Mouse (Mus musculus) layer of hippocampus, adult 11-12 months (tissue): ENCODE results near the gene Npas3.

Experiments
- DNase-seq: peaks from one replicate; pipeline ENCODE4 v3.0.0; 2022; ENCODE audit warnings: low spot score

Gene Npas3

GRCm38 (mm10) chr12:53999647-54000637 lies 751.5 kb downstream of the Npas3 start:
- no peak for DNase-seq

- DNase-seq = no peak
These were observed 754.0 kb downstream of the Npas3 start for GRCm38 (mm10) chr12:54002496-54002895.

- no peak for DNase-seq
These were observed 756.1 kb downstream of the Npas3 start for GRCm38 (mm10) chr12:54004606-54005005.

- DNase-seq = no peak
These were observed 757.1 kb downstream of the Npas3 start for GRCm38 (mm10) chr12:54005546-54005945.

- no peak for DNase-seq
These were observed 766.8 kb downstream of the Npas3 start for GRCm38 (mm10) chr12:54015304-54015703.

- no peak for DNase-seq
These were observed 769.5 kb downstream of the Npas3 start for GRCm38 (mm10) chr12:54017949-54018348.

GRCm38 (mm10) chr12:54019979-54020378 lies 771.5 kb downstream of the Npas3 start:
- DNase-seq = no peak

GRCm38 (mm10) chr12:54034666-54035346 lies 786.3 kb downstream of the Npas3 start:
- DNase-seq = peak; percentile 6

GRCm38 (mm10) chr12:54037602-54038001 lies 789.1 kb downstream of the Npas3 start:
- no peak for DNase-seq

GRCm38 (mm10) chr12:54042996-54043544 lies 794.6 kb downstream of the Npas3 start:
- no peak for DNase-seq

- no peak for DNase-seq
These were observed 796.3 kb downstream of the Npas3 start for GRCm38 (mm10) chr12:54044606-54045334.

- no peak for DNase-seq
These were observed 796.9 kb downstream of the Npas3 start for GRCm38 (mm10) chr12:54045360-54045759.

- no peak for DNase-seq
These were observed 798.3 kb downstream of the Npas3 start for GRCm38 (mm10) chr12:54046824-54047223.

- DNase-seq = no peak
These were observed 799.6 kb downstream of the Npas3 start for GRCm38 (mm10) chr12:54048126-54048525.

- no peak for DNase-seq
These were observed 801.4 kb downstream of the Npas3 start for GRCm38 (mm10) chr12:54049926-54050325.

- no peak for DNase-seq
These were observed 804.5 kb downstream of the Npas3 start for GRCm38 (mm10) chr12:54052939-54053338.

- no peak for DNase-seq
These were observed 805.1 kb downstream of the Npas3 start for GRCm38 (mm10) chr12:54053598-54053997.

GRCm38 (mm10) chr12:54060732-54061131 lies 812.3 kb downstream of the Npas3 start:
- peak; percentile 78 for DNase-seq

- DNase-seq = no peak
These were observed 812.7 kb downstream of the Npas3 start for GRCm38 (mm10) chr12:54061168-54061567.

- DNase-seq = no peak
These were observed 816.5 kb downstream of the Npas3 start for GRCm38 (mm10) chr12:54064986-54065385.

- DNase-seq = no peak
These were observed 817.1 kb downstream of the Npas3 start for GRCm38 (mm10) chr12:54065607-54066006.

GRCm38 (mm10) chr12:54067419-54067818 lies 818.9 kb downstream of the Npas3 start:
- DNase-seq = no peak
